Mouse (Mus musculus) cerebellum, adult 9-10 months (tissue): ENCODE data around the gene Diras2.

Experiments
- DNase-seq: peaks from one replicate; pipeline ENCODE4 v3.0.0; 2022

Gene Diras2

DNA sequence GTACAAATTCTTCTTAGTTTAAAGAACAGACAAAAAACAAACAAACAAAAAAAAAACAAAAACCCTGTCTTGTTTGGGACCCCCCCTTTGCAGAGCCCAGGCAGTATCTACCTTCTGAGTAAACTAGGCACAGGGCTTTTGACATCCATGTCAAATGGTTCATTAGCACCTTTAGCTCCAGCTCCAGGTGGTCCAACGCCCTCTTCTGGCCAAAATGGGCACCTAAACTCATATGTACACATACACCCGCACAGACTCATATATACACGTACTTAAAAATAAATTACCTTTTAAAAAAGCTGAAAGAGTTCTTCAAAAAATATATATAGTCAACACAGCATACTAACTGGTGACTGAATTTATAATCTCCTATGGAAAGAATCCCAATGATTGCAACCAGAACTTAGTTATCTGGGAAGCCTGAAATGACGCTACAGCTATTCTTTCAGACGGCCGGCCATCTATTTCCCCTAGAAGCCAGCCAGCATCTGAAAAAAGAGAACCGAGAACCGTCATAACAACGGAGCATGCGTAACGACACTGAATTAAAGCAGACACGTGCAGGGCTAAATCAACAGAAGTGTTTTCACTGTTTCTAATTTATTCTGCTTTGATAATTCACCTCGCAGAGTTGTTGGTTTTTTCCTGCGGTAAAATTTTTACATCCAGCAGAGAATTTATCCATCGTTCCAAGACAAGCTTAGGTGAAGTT is 73.7 kb downstream of the Diras2 start:
- DNase-seq: peak; percentile 82

DNA sequence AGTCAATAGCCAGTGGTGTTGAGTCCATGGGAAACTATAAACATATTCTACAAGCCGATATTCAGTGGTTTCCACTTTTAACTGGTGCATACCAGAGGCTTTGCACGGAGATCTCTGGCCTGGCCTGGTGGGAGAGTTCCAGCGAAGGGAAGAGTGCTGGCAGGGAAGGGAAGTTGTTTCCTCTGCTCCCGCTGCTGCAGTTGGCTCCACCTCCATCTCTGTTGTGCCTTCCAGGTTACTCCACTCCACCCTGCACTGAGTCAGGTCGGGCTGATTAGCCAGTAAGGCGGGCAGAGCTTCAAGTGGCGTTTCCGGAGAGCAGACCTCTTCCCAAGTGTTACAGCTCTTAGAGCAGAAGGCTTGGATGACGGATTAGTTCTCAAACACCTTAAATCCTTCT is 75.8 kb downstream of the Diras2 start:
- DNase-seq: peak; percentile 87

DNA sequence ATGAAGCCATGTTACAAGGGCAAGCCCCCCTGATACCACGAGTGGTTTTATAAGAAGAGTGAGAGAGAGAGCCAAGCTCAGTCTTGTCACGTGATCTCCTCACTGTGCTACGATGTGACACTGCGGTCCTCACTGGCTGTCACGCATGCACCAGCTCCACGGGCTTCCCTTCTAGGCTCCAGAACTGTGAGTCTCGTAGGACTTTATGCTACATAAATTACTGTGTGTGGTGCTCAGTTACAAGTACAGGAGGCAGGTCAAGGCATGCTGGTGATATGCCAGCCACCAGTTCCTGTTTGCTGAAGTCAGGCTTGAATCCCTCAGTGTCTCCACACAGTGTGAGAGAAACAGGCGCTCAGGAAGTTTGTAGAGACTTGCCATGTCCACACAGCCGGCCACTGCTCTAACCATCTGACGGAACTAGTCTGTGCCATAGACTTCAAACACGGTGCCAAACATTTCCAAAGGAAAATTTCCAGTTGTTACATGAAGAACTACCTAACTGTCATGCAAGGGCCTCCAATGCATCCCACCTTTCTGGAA is 76.3 kb downstream of the Diras2 start:
- peak; percentile 75 for DNase-seq
